Mouse (Mus musculus): ENCODE data around the gene Gigyf2. TPM values are rescaled to one million over a fixed set of nuclear protein-coding genes. Genes with fewer than 3 reads are reported as not detected.

The Gigyf2 gene
- polyA plus RNA-seq, 1 experiment from 2014 or later, result 61.2 TPM

Other genes with a start within 250 kb of the Gigyf2 start
- gene Alppl2, start 237.1 kb upstream of the Gigyf2 start, polyA plus RNA-seq (2014; fragmentation: Nextera tagmentation; extraction: Ambion mirVana), result not detected in 2 replicates
- 0.61 and 1.1 TPM in 2 replicates for gene Alpi, start 225.4 kb upstream of the Gigyf2 start, polyA plus RNA-seq (2014; fragmentation: Nextera tagmentation; extraction: Ambion mirVana)
- gene Akp3, start 202.0 kb upstream of the Gigyf2 start, polyA plus RNA-seq (2014; fragmentation: Nextera tagmentation; extraction: Ambion mirVana), result not detected in 2 replicates
- 7.5 and 8.4 TPM in 2 replicates for gene Ecel1, start 170.5 kb upstream of the Gigyf2 start, polyA plus RNA-seq (2014; fragmentation: Nextera tagmentation; extraction: Ambion mirVana)
- gene Prss56, start 143.7 kb upstream of the Gigyf2 start, polyA plus RNA-seq (2014; fragmentation: Nextera tagmentation; extraction: Ambion mirVana), result 0.14 TPM in 1 of 2 replicates, not detected in the other
- gene Chrnd, start 136.4 kb upstream of the Gigyf2 start, polyA plus RNA-seq (2014; fragmentation: Nextera tagmentation; extraction: Ambion mirVana), result not detected in 2 replicates
- not detected in 2 replicates for gene Chrng, start 122.3 kb upstream of the Gigyf2 start, polyA plus RNA-seq (2014; fragmentation: Nextera tagmentation; extraction: Ambion mirVana)
- gene Eif4e2, start 113.1 kb upstream of the Gigyf2 start, polyA plus RNA-seq (2014; fragmentation: Nextera tagmentation; extraction: Ambion mirVana), result 138 and 146 TPM in 2 replicates
- gene Efhd1, start 62.6 kb upstream of the Gigyf2 start, polyA plus RNA-seq (2014; fragmentation: Nextera tagmentation; extraction: Ambion mirVana), result 0.14 and 0.34 TPM in 2 replicates
- 5.7 and 5.9 TPM in 2 replicates for gene Kcnj13, start 67.7 kb downstream of the Gigyf2 start, polyA plus RNA-seq (2014; fragmentation: Nextera tagmentation; extraction: Ambion mirVana)
- gene Snorc, start 143.3 kb downstream of the Gigyf2 start, polyA plus RNA-seq (2014; fragmentation: Nextera tagmentation; extraction: Ambion mirVana), result 0.59 TPM in 1 of 2 replicates, not detected in the other
- gene Neu2, start 182.9 kb downstream of the Gigyf2 start, polyA plus RNA-seq (2014; fragmentation: Nextera tagmentation; extraction: Ambion mirVana), result 2.3 and 2.8 TPM in 2 replicates
- 7.4 and 8.9 TPM in 2 replicates for gene Ngef, start 246.9 kb downstream of the Gigyf2 start, polyA plus RNA-seq (2014; fragmentation: Nextera tagmentation; extraction: Ambion mirVana)

Measured in stomach, embryonic 14.5 days (tissue).